Mouse (Mus musculus) monocyte, adult 2 months (primary cell): Measurements from ENCODE around the gene Pcnx3.

Experiments
- DNase-seq, 2 experiments: peaks; one replicate each; pipeline ENCODE4 v3.0.0; 2022; ENCODE audit warnings: low spot score in 2 of 2, low read depth in 1 of 2

Pcnx3 gene

GRCm38 (mm10) chr19:5688200-5689087, at the start of gene Pcnx3, which contains the start of gene Map3k11:
TSS of gene Pcnx3 (minus strand) at chr19:5688908.
TSS of gene Map3k11 (plus strand) at chr19:5688742.
- DNase-seq: peak; percentile 93 to 94

DNA sequence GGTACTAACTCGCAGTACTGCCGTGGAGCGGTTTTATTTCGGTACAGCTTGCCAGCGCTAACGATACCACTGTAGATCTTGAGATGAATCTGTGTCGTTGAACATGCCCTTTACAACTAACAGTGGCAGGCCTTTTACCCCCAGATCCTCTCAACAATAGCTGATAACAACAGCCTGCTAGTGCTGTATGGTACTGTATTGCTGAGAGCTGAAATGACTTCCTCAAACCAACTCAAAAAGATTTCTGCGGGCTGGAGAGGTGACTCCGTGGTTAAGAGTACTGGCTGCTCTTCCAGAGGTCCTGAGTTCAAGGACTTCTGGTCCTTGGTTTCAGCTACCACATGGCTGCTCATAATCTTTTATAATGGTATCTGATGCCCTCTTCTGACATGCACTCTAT, 45.6 kb upstream of the Pcnx3 start:
- no peak for DNase-seq

DNA sequence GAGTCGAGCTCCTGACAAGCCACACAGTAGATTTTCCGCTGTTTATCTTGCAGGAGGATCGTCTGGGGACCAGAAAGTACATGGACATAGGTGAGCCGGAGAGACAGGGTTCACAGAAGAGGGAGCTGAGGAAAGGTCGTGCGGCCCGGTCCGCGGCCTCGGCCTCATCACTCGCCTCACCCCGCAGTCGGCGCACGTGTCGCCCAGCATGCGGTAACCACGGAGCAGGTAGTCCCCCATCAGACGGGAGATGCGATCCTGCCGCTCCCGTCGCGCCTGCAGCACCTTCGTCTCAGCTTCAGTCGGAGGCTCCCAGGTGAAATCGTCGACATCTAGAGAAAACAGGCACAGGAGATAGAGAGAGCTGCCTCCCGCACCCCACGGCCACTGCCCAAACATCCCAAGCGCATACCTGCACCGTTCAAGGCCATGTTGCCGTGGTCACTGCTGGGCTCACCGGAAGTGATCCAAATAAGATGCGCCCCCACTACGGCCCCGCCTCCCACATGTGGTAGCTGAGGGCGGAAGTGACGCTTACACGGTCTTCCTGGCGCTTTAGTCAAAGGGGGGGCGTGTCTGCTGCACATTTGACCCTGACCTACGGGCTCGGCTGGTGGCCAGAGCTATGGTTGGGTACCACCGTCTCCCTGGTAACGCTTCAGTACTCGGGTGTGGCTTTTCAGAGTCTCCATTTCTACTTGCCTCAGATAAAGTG, 42.7 kb upstream of the Pcnx3 start:
- DNase-seq: peak; percentile 74 to 86

- no peak for DNase-seq
Measured at GRCm38 (mm10) chr19:5730314-5731186, 41.8 kb upstream of the Pcnx3 start.

GRCm38 (mm10) chr19:5729444-5729815, 40.7 kb upstream of the Pcnx3 start, which contains the start of gene Fam89b:
TSS of gene Fam89b (minus strand) at chr19:5729653.
- peak in 1 of 2 experiments; percentile 71 for DNase-seq

GRCm38 (mm10) chr19:5728631-5729443, 40.1 kb upstream of the Pcnx3 start:
- no peak for DNase-seq

GRCm38 (mm10) chr19:5727701-5728100, 39.0 kb upstream of the Pcnx3 start:
- peak; percentile 67 to 84 for DNase-seq

DNA sequence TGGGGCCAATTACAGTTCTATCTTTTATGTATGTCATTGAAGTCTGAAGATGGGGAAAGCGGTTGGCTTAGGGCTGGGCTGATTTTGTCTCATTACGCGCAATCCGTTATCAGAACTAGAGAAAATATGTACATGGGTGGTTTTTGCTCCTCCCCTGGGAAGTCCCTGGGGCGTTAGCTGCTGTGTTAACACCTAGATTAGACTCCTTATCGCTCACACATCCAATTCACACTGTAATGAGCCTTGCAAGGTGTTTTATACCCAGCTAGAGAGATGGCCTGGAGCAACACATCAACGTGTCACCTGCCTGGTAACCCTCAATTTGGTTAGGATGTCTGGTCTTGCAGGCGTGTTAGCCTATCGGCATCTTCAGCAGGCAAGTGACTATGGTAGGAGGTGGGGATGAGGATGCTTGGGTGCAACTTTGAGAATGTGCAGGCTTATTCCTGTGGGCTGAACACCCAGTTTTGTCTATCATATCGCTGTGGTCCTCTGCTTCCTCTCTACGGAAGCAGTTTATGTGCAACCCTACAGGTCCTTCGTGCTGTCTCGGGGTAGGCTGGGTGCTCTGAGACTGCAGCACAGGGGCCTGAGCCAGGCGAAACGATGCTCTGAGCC, 38.4 kb upstream of the Pcnx3 start:
- DNase-seq: no peak

GRCm38 (mm10) chr19:5725767-5726515, 37.2 kb upstream of the Pcnx3 start, which contains the start of gene Ehbp1l1:
TSS of gene Ehbp1l1 (minus strand) at chr19:5726317.
- peak in 1 of 2 experiments; percentile 42 for DNase-seq

- DNase-seq: no peak
Measured at GRCm38 (mm10) chr19:5725029-5725707, 36.5 kb upstream of the Pcnx3 start.

- DNase-seq: peak; percentile 91 to 95
Measured at GRCm38 (mm10) chr19:5724549-5724941, 35.8 kb upstream of the Pcnx3 start.

- DNase-seq: no peak
Measured at GRCm38 (mm10) chr19:5723934-5724548, 35.3 kb upstream of the Pcnx3 start.

GRCm38 (mm10) chr19:5722848-5723425, 34.2 kb upstream of the Pcnx3 start:
- DNase-seq: no peak

DNA sequence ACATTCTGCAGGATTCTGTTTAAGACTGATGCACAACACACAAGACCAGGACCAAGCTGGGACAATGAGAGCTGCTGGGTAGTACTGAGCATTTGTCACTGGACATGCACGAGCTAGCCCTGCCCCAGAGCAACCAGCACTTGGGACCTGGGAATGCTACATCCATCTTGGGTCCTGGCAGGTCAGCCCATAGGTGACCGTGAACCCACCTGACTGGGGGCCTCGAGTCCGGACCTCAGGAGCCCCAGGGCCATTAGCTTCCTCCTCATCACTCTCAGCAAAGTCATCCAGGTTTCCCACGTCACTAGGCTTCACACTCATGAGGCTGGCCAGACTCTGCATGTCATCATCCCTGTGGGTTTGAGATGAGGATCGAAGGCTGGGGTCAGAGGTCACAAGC, 32.5 kb upstream of the Pcnx3 start:
- DNase-seq: no peak

DNA sequence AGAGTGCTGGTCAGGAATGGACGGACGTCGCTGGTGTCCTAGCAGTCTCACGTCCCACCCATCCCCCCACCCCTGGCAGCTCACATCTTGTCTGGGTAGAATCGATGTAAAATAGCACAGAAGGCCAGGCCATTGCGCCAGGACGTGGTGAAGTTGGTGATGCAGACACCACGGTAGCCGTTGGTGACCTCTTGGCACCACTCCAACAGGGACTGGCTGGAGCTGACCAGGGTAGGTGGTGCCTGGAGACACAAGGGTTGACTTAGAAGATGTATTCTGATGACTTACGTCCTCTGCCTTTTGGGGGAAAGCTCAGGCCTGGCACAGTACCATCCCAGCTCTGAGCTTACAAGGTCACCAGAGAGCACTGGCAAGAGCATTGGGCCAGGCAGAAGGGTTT, 28.2 kb upstream of the Pcnx3 start:
- no peak for DNase-seq

DNA sequence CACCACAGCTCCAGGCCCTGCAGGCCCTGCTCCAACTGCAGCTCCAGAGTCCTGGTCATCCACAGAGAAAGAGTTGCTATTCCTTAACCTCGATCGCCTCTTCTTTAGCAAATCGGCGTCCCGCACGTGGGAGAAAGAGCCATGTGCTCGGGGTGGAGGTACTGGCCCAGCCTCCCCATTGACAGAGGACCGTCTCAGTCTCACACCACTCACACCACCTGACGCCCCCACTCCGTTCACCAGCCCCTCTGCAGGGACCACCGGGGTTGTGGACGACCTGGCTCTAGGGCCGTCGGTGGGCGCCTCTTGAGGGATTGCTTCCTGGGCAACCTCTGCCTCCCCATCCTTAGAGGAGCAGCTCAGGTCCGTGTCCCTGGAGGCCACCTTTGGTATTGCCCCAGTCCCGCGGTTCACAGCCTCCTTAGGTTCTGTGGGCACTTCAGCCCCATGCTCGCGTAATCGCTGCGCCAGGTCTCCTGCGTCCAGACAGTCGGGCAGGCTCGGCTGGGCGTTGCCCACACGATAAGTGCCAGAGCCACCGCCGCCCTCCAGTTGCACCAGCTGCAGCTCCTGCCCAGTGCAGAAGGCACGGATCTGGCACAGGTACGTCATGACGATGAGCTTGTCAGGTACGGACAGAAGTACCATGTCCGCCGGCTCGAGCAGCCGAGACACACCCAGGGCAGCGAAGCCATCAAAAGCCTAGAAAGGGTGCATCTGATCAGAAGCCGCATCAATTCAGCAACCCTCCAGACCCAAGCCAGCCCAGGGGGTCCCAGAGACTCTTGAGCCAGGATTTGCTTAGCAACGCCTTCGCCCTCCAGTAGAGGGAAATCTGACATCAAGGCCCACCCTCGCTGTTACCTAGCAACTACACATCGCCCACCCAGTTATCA, 27.3 kb upstream of the Pcnx3 start:
- no peak for DNase-seq

GRCm38 (mm10) chr19:5713730-5714129, 25.0 kb upstream of the Pcnx3 start:
- DNase-seq: no peak
